Mouse (Mus musculus) heart, postnatal 0 days (tissue): ENCODE measurements at regions not wholly inside any gene's neighbourhood (a gene's known extent, or its start where the extent isn't known, plus 50 kb on each side); places are given as distances from the start of the nearest gene placed in this dataset.

Experiments
- CTCF ChIP-seq: IDR thresholded peaks from 2 replicates; pipeline ENCODE4 v1.5.1; 2016; ENCODE audit warnings: antibody characterized with exemption, control low read depth, low read depth
- EP300 ChIP-seq: IDR thresholded peaks from 2 replicates; pipeline ENCODE4 v1.6.1; 2016; ENCODE audit warnings: antibody characterized with exemption, low read depth

- TF ChIP-seq CTCF (no peak), EP300 (no peak)
Measured at GRCm38 (mm10) chr14:85918894-85919293, 1222.1 kb downstream of the Diaph3 start.
